Mouse (Mus musculus): Measurements from ENCODE around the gene Mtch1.

DNA sequence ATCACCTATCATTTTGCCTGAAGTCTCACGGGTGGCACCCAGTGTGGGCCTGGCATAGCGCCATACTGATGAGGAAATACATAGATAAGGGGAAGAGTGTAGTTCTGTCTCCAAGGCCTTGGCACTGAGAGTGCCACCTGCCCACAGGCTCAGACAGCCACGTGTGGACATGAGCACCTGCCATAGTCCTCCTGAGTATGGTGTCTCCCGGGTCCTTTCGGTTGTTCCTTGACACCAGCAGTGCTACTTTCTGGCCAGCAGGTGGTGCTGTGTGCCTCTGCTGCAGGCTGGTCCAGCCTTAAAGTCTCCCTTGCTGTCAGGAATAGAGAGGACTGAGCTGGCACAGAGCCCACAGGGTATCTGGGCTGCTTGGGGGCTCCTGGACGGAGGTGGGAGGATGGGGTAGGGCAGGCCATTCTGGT is 49.1 kb upstream of the Mtch1 start:
- peak; percentile 100 for TF ChIP-seq CTCF (IDR thresholded peaks at IDR 0.05; ENCODE audit: low read depth)
- TF ChIP-seq EP300 (IDR thresholded peaks at IDR 0.05; ENCODE audit: low read depth), result peak; percentile 11; the same call in 1 of the 2 replicates

Data from liver, embryonic 14.5 days (tissue).